23 mouse cellular contexts compared by ENCODE assay signal in the genomic region with DNA sequence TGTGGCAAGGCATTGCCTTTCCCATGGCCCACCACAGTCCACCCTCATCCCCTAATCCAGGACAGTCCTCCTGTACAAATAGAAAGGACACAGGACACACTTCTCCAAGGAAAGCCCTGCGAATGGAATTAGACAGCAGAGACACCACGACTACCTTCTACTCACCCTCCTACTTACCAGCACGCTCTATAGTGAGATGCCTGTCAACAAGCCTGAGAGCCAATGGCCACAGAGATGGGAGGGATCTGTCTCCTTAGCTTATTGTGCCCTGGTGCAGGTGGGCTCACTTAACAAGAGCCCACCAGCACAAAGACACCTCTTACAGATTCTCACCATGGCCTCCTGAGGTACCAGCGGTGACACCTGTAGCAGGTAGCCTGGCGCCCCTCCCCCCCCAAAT. TPM values are rescaled to one million over a fixed set of nuclear protein-coding genes. Genes with fewer than 3 reads are reported as not detected.
DNase-seq lines count a peak whose midpoint lies in the region; ATAC-seq and TF ChIP-seq lines count a peak whose summit lies in the region.
"Had no signal": no experiment of that assay in that cellular context is flagged by ENCODE, and none has a peak within 500 bp of the region (broad histone marks: within the 10 kb centered on the region; RNA-seq: fewer than 3 reads in every experiment).

No protein-coding gene starts in this region.

- peaks cover 21% of the 10 kb centered on the region for H3K4me1 ChIP-seq in embryonic facial prominence, embryonic 15.5 days
- H3K4me1 ChIP-seq in limb, embryonic 14.5 days (ENCODE audit: control insufficient read depth, insufficient read depth, low read length) = peaks cover 3% of the 10 kb centered on the region; the same call in 1 of the 2 replicates
- peaks cover 10% of the 10 kb centered on the region for H3K4me1 ChIP-seq in stomach, embryonic 16.5 days (ENCODE audit: control insufficient read depth, insufficient read depth, low read length)
- H3K4me1 ChIP-seq: hindbrain, embryonic 12.5 days; kidney, embryonic 15.5 days; midbrain, embryonic 12.5 days had no signal

- 75% methylated on average over 5 of the region's 5 CpGs for WGBS in embryonic facial prominence, embryonic 15.5 days
- 73% methylated on average over 5 of the region's 5 CpGs for WGBS in limb, embryonic 14.5 days
- whole genome bisulfite sequencing in stomach, embryonic 16.5 days = 79% methylated on average over 5 of the region's 5 CpGs

- no peak for DNase-seq in left cerebral cortex, adult 2 months (ENCODE audit: extremely low spot score in 1 of 2, low spot score in 2 of 2)
- no peak for DNase-seq in left cerebral cortex, adult 8-10 months (ENCODE audit: low spot score in 2 of 2)
- DNase-seq in limb, embryonic 14.5 days (ENCODE audit: low spot score) = no peak
- DNase-seq in thymus, postnatal 25 days = no peak
- no peak for DNase-seq in gastrocnemius, postnatal 10 days
- DNase-seq: adrenal gland, adult 2 months; cerebellum, adult 8-10 months; forebrain, postnatal 0 days; left cerebral cortex, postnatal 4 days; retina, postnatal 1 day; right cerebral cortex, postnatal 4 days had no signal

- H3K9me3 ChIP-seq in embryonic facial prominence, embryonic 15.5 days (replicated peaks) = no peaks in the 10 kb centered on the region
- no peaks in the 10 kb centered on the region for H3K9me3 ChIP-seq in limb, embryonic 14.5 days (ENCODE audit: control insufficient read depth, low read length)
- H3K9me3 ChIP-seq in stomach, embryonic 16.5 days (replicated peaks; ENCODE audit: control insufficient read depth, low read length) = no peaks in the 10 kb centered on the region
- H3K9me3 ChIP-seq: forebrain, embryonic 10.5 days; heart, embryonic 10.5 days; hindbrain, embryonic 12.5 days; kidney, embryonic 15.5 days; lung, embryonic 15.5 days; midbrain, embryonic 12.5 days had no signal

- no peaks in the 10 kb centered on the region for H3K27me3 ChIP-seq in embryonic facial prominence, embryonic 15.5 days
- no peaks in the 10 kb centered on the region for H3K27me3 ChIP-seq in limb, embryonic 14.5 days (ENCODE audit: control insufficient read depth, insufficient read depth, low read length)
- no peaks in the 10 kb centered on the region for H3K27me3 ChIP-seq in stomach, embryonic 16.5 days (ENCODE audit: control insufficient read depth, insufficient read depth, low read length)
- H3K27me3 ChIP-seq: hindbrain, embryonic 12.5 days; kidney, embryonic 15.5 days; lung, embryonic 15.5 days; midbrain, embryonic 12.5 days had no signal

- TF ChIP-seq CTCF in left cerebral cortex, adult 2 months (IDR thresholded peaks at IDR 0.05) = no peak

- no peak overlapping the region for H3K4me2 ChIP-seq in embryonic facial prominence, embryonic 15.5 days (replicated peaks)
- no peak overlapping the region for H3K4me2 ChIP-seq in limb, embryonic 14.5 days (replicated peaks; ENCODE audit: low read depth, low read length, severe bottlenecking)
- H3K4me2 ChIP-seq in stomach, embryonic 16.5 days (ENCODE audit: low read depth, low read length) = no peak overlapping the region
- H3K4me2 ChIP-seq: hindbrain, embryonic 12.5 days; kidney, embryonic 15.5 days; lung, embryonic 15.5 days; midbrain, embryonic 12.5 days had no signal

- peak overlapping the region; percentile 93 for H3K27ac ChIP-seq in left cerebral cortex, adult 2 months
- peak overlapping the region; percentile 12; the same call in 1 of the 2 replicates for H3K27ac ChIP-seq in embryonic facial prominence, embryonic 15.5 days (replicated peaks)
- H3K27ac ChIP-seq in limb, embryonic 14.5 days (replicated peaks; ENCODE audit: low read depth, low read length) = peak overlapping the region; percentile 63
- peak overlapping the region; percentile 58 for H3K27ac ChIP-seq in stomach, embryonic 16.5 days (ENCODE audit: low read length)
- H3K27ac ChIP-seq: forebrain, embryonic 10.5 days; heart, embryonic 10.5 days; hindbrain, embryonic 12.5 days; kidney, embryonic 15.5 days; liver, embryonic 14.5 days; lung, embryonic 15.5 days; midbrain, embryonic 12.5 days had no signal

- H3K4me3 ChIP-seq in left cerebral cortex, adult 2 months = no peak overlapping the region
- H3K4me3 ChIP-seq in embryonic facial prominence, embryonic 15.5 days (replicated peaks) = no peak overlapping the region
- no peak overlapping the region for H3K4me3 ChIP-seq in limb, embryonic 14.5 days (replicated peaks; ENCODE audit: low read length)
- no peak overlapping the region for H3K4me3 ChIP-seq in stomach, embryonic 16.5 days (replicated peaks; ENCODE audit: low read length)
- H3K4me3 ChIP-seq: forebrain, embryonic 10.5 days; heart, embryonic 10.5 days; hindbrain, embryonic 12.5 days; kidney, embryonic 15.5 days; lung, embryonic 15.5 days; midbrain, embryonic 12.5 days had no signal

- no peak for TF ChIP-seq POLR2A in limb, embryonic 14.5 days (IDR thresholded peaks at IDR 0.05; ENCODE audit: borderline replicate concordance, extremely low read depth, insufficient read depth, insufficient read length)

- intact Hi-C loops in left cerebral cortex, adult 2 months (cut with DNase I) = no loop called here

- ATAC-seq in embryonic facial prominence, embryonic 15.5 days (ENCODE audit: insufficient number of reproducible peaks, low FRiP score, low TSS enrichment, low read depth) = no peak
- no peak for ATAC-seq in limb, embryonic 14.5 days (ENCODE audit: low FRiP score, low read depth)
- no peak for ATAC-seq in stomach, embryonic 16.5 days (ENCODE audit: insufficient read depth, low FRiP score)
- ATAC-seq: inflammation-experienced regulatory T-cells, adult 6 months had no signal

- H3K36me3 ChIP-seq in embryonic facial prominence, embryonic 15.5 days = no peaks in the 10 kb centered on the region
- H3K36me3 ChIP-seq in limb, embryonic 14.5 days (ENCODE audit: control insufficient read depth, insufficient read depth, low read length) = no peaks in the 10 kb centered on the region
- no peaks in the 10 kb centered on the region for H3K36me3 ChIP-seq in stomach, embryonic 16.5 days (ENCODE audit: control insufficient read depth, insufficient read depth, low read length)
- H3K36me3 ChIP-seq: forebrain, embryonic 10.5 days; heart, embryonic 10.5 days; hindbrain, embryonic 12.5 days; kidney, embryonic 15.5 days; lung, embryonic 15.5 days; midbrain, embryonic 12.5 days had no signal

- no peak overlapping the region for H3K9ac ChIP-seq in embryonic facial prominence, embryonic 15.5 days
- no peak overlapping the region for H3K9ac ChIP-seq in limb, embryonic 14.5 days (ENCODE audit: low read depth, low read length, severe bottlenecking)
- no peak overlapping the region for H3K9ac ChIP-seq in stomach, embryonic 16.5 days (ENCODE audit: low read length)
- H3K9ac ChIP-seq: forebrain, postnatal 0 days; hindbrain, embryonic 12.5 days; kidney, embryonic 15.5 days; liver, embryonic 14.5 days; lung, embryonic 15.5 days; midbrain, embryonic 12.5 days had no signal

RNA-seq across cellular contexts. Expression of gene Pgbd5, which starts 46.4 kb away (rescaled TPM):
- 100 to 1,000 TPM; 208 to 221 TPM for total RNA-seq in left cerebral cortex, adult 2 months (2021)
- total RNA-seq in left cerebral cortex, adult 8-10 months (2022) = 100 to 1,000 TPM; 179 to 198 (median 184) TPM
- polyA plus RNA-seq in embryonic facial prominence, embryonic 15.5 days (2015; fragmentation: Nextera tagmentation; extraction: Ambion mirVana) = 2.0 and 2.1 TPM in 2 replicates
- polyA plus RNA-seq in limb, embryonic 14.5 days (2012; rRNA removed) = 8.0 and 10.7 TPM in 2 replicates
- polyA plus RNA-seq in limb, embryonic 14.5 days (2014; fragmentation: Nextera tagmentation; extraction: Ambion mirVana) = 3.9 and 5.1 TPM in 2 replicates
- 1.9 TPM in 2 replicates for polyA plus RNA-seq in stomach, embryonic 16.5 days (2015; fragmentation: Nextera tagmentation; extraction: Ambion mirVana)
- 1 to 10 TPM in 1 of 2 experiments, under 1 TPM in 1; 0.63 to 1.8 TPM for total RNA-seq in gastrocnemius, postnatal 10 days (2021)
- total RNA-seq: neutrophil, adult 5-6 weeks had no signal
- polyA plus RNA-seq: C2C12; inflammation-experienced regulatory T-cells, adult 6 months had no signal

Comparison
In these comparisons a context has a peak if more than half of its experiments do, and no peak if none do; other contexts are left out.
1. H3K27ac ChIP-seq: peak in every context shown above with its lines; median percentile 93 in left cerebral cortex, adult 2 months; 63 in limb, embryonic 14.5 days; 58 in stomach, embryonic 16.5 days; 12 in embryonic facial prominence, embryonic 15.5 days.
2. RNA of gene Pgbd5, which starts 46.4 kb away (total RNA-seq): 208 to 221 TPM in left cerebral cortex, adult 2 months and 179 to 198 TPM in left cerebral cortex, adult 8-10 months; 0.63 to 1.8 TPM in gastrocnemius, postnatal 10 days; every median in the first group is over 10 times any median in the second.